Mouse (Mus musculus) megakaryocyte, embryonic 14.5 days (primary cell): ENCODE measurements around the gene Prkar2a. TPM values are rescaled to one million over a fixed set of nuclear protein-coding genes. Genes with fewer than 3 reads are reported as not detected.

ENCODE experiments used
- H3K27me3 ChIP-seq: replicated peaks from 2 replicates; pipeline ENCODE3; 2012; ENCODE audit warnings: inconsistent platforms
- H3K36me3 ChIP-seq: replicated peaks from 2 replicates; pipeline ENCODE3; 2012; ENCODE audit warnings: low read length, inconsistent platforms, mixed read lengths
- H3K4me1 ChIP-seq: 2 replicates; pipeline ENCODE4 v1.6.1; 2012; ENCODE audit warnings: inconsistent platforms
- H3K4me3 ChIP-seq: replicated peaks from 2 replicates; pipeline ENCODE3; 2012; ENCODE audit warnings: moderate library complexity, mild to moderate bottlenecking, inconsistent platforms
- H3K9me3 ChIP-seq: 2 replicates; pipeline ENCODE4 v1.6.1; 2012; ENCODE audit warnings: inconsistent platforms
- FLI1 ChIP-seq: IDR thresholded peaks from 2 replicates; pipeline ENCODE4 v1.6.1; 2012; ENCODE audit warnings: low read length, inconsistent platforms, mixed read lengths
- GATA1 ChIP-seq: IDR thresholded peaks from 3 replicates; pipeline ENCODE4 v1.6.1; 2012; ENCODE audit warnings: mixed read lengths, low read length, inconsistent platforms, borderline replicate concordance
- polyA plus RNA-seq: library from polyadenylated mRNA; stranded (reverse); fragments of >175 nt; gene quantifications from 2 replicates; pipeline ENCODE4 v1.2.3, GENCODE M21; 2012; ENCODE audit warnings: low replicate concordance; ENCODE audit not compliant: insufficient read depth

Gene Prkar2a
- polyA plus RNA-seq, 1 experiment = 2.8 TPM

- no peak for TF ChIP-seq GATA1
- no peak for TF ChIP-seq FLI1
- H3K36me3 ChIP-seq = peaks cover 19% of the 10 kb centered on the region
Observed at GRCm38 (mm10) chr9:108726116-108726515, 37.0 kb downstream of the Prkar2a start.

GRCm38 (mm10) chr9:108729050-108729449 is 39.9 kb downstream of the Prkar2a start:
- no peak for TF ChIP-seq FLI1
- no peak for TF ChIP-seq GATA1
- H3K27me3 ChIP-seq = no peaks in the 10 kb centered on the region
- H3K4me1 ChIP-seq = peaks cover 13% of the 10 kb centered on the region; the same call in 1 of the 2 replicates
- no peak overlapping the region for H3K4me3 ChIP-seq
- H3K36me3 ChIP-seq = peaks cover 16% of the 10 kb centered on the region
- no peaks in the 10 kb centered on the region for H3K9me3 ChIP-seq

More at GRCm38 (mm10) chr9:108726116-108726515, 37.0 kb downstream of the Prkar2a start:
- Histone ChIP-seq H3K4me3 (no peak overlapping the region), H3K27me3 (no peaks in the 10 kb centered on the region), H3K9me3 (no peaks in the 10 kb centered on the region), H3K4me1 (peaks cover 6% of the 10 kb centered on the region; the same call in 1 of the 2 replicates)

GRCm38 (mm10) chr9:108732462-108732861 is 43.3 kb downstream of the Prkar2a start:
- H3K27me3 ChIP-seq = no peaks in the 10 kb centered on the region
- no peak overlapping the region for H3K4me3 ChIP-seq
- no peak for TF ChIP-seq FLI1
- no peak for TF ChIP-seq GATA1
- no peaks in the 10 kb centered on the region for H3K9me3 ChIP-seq
- H3K36me3 ChIP-seq = peaks cover 35% of the 10 kb centered on the region
- H3K4me1 ChIP-seq = peaks cover 7% of the 10 kb centered on the region; the same call in 1 of the 2 replicates

- no peak for TF ChIP-seq GATA1
- no peak for TF ChIP-seq FLI1
- peaks cover 35% of the 10 kb centered on the region for H3K36me3 ChIP-seq
- H3K27me3 ChIP-seq = no peaks in the 10 kb centered on the region
- H3K4me1 ChIP-seq = peaks cover 16% of the 10 kb centered on the region
- H3K4me3 ChIP-seq = no peak overlapping the region
- H3K9me3 ChIP-seq = no peaks in the 10 kb centered on the region
Observed at GRCm38 (mm10) chr9:108734626-108735025, 45.5 kb downstream of the Prkar2a start.

- peaks cover 54% of the 10 kb centered on the region for H3K36me3 ChIP-seq
- no peak overlapping the region for H3K4me3 ChIP-seq
- peaks cover 5% of the 10 kb centered on the region for H3K9me3 ChIP-seq
- H3K4me1 ChIP-seq = peaks cover 11% of the 10 kb centered on the region
- H3K27me3 ChIP-seq = no peaks in the 10 kb centered on the region
- TF ChIP-seq GATA1 (no peak), FLI1 (no peak)
Observed at GRCm38 (mm10) chr9:108739239-108739638, 50.1 kb downstream of the Prkar2a start.

GRCm38 (mm10) chr9:108740062-108740461 is 50.9 kb downstream of the Prkar2a start:
- Histone ChIP-seq H3K27me3 (no peaks in the 10 kb centered on the region), H3K4me3 (no peak overlapping the region), H3K4me1 (peaks cover 11% of the 10 kb centered on the region), H3K9me3 (peaks cover 5% of the 10 kb centered on the region), H3K36me3 (peaks cover 52% of the 10 kb centered on the region)
- TF ChIP-seq FLI1 = no peak
- TF ChIP-seq GATA1 = no peak

- no peaks in the 10 kb centered on the region for H3K27me3 ChIP-seq
- TF ChIP-seq FLI1 (no peak), GATA1 (no peak)
- H3K4me3 ChIP-seq = no peak overlapping the region
- peaks cover 11% of the 10 kb centered on the region for H3K4me1 ChIP-seq
- H3K9me3 ChIP-seq = peaks cover 5% of the 10 kb centered on the region
- H3K36me3 ChIP-seq = peaks cover 59% of the 10 kb centered on the region
Observed at GRCm38 (mm10) chr9:108742048-108742447, 52.9 kb downstream of the Prkar2a start.

- Histone ChIP-seq H3K4me1 (no peaks in the 10 kb centered on the region), H3K4me3 (no peak overlapping the region), H3K9me3 (peaks cover 5% of the 10 kb centered on the region), H3K36me3 (peaks cover 67% of the 10 kb centered on the region), H3K27me3 (no peaks in the 10 kb centered on the region)
- no peak for TF ChIP-seq GATA1
- TF ChIP-seq FLI1 = no peak
Observed at GRCm38 (mm10) chr9:108746876-108747499, 57.9 kb downstream of the Prkar2a start.

GRCm38 (mm10) chr9:108747694-108748093 is 58.6 kb downstream of the Prkar2a start:
- Histone ChIP-seq H3K9me3 (peaks cover 5% of the 10 kb centered on the region), H3K4me1 (no peaks in the 10 kb centered on the region), H3K36me3 (peaks cover 60% of the 10 kb centered on the region), H3K4me3 (no peak overlapping the region), H3K27me3 (no peaks in the 10 kb centered on the region)
- TF ChIP-seq GATA1 (no peak), FLI1 (no peak)

- TF ChIP-seq FLI1 = no peak
- no peak for TF ChIP-seq GATA1
- peaks cover 51% of the 10 kb centered on the region for H3K36me3 ChIP-seq
- no peaks in the 10 kb centered on the region for H3K27me3 ChIP-seq
- no peaks in the 10 kb centered on the region for H3K9me3 ChIP-seq
- no peak overlapping the region for H3K4me3 ChIP-seq
- H3K4me1 ChIP-seq = peaks cover 4% of the 10 kb centered on the region; the same call in 1 of the 2 replicates
Observed at GRCm38 (mm10) chr9:108748600-108749183, 59.6 kb downstream of the Prkar2a start.
